In the genomic region with DNA sequence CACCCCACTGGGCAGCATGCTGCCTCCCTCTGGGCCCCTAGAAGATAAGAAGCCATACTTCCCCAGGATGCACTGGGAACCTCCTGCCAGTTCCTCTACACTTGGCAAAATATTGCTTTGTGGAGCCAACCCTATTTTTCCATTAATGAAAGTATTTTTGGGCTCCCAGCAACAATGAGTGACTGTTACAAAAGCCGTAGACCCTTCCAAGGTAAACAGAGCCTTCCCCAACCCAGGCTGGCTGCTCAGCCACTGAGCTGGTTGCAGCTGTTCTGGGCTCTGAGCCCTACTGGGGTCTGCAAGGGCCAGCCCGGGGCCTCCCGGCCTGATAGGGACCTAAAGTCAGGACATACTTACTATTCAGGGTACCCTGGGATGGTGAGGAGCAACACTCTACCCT, we compare ENCODE assay signal across 22 mouse cellular contexts. TPM values are rescaled to one million over a fixed set of nuclear protein-coding genes. Genes with fewer than 3 reads are reported as not detected.
DNase-seq lines count a peak whose midpoint lies in the region; ATAC-seq and TF ChIP-seq lines count a peak whose summit lies in the region.
"Had no signal": no experiment of that assay in that cellular context is flagged by ENCODE, and none has a peak within 500 bp of the region (broad histone marks: within the 10 kb centered on the region; RNA-seq: fewer than 3 reads in every experiment).

No protein-coding gene starts in this region.

- no peaks in the 10 kb centered on the region for H3K27me3 ChIP-seq in embryonic facial prominence, embryonic 14.5 days (replicated peaks; ENCODE audit: control insufficient read depth, insufficient read depth, low read length)
- H3K27me3 ChIP-seq in embryonic facial prominence, embryonic 10.5 days (replicated peaks; ENCODE audit: low read depth, poor library complexity, severe bottlenecking) = peaks cover 22% of the 10 kb centered on the region
- H3K27me3 ChIP-seq in heart, embryonic 11.5 days (ENCODE audit: control insufficient read depth, insufficient read depth, low read length) = 0 out of 2 replicates have a peak, but pooled peaks cover 2% of the 10 kb centered on the region
- H3K27me3 ChIP-seq in hindbrain, embryonic 12.5 days = 0 out of 2 replicates have a peak, but pooled peaks cover 5% of the 10 kb centered on the region
- H3K27me3 ChIP-seq: embryonic facial prominence, embryonic 12.5 days; neural tube, embryonic 12.5 days had no signal

- no peak overlapping the region for H3K27ac ChIP-seq in embryonic facial prominence, embryonic 14.5 days (replicated peaks; ENCODE audit: low read depth, low read length)
- no peak overlapping the region for H3K27ac ChIP-seq in embryonic facial prominence, embryonic 10.5 days (replicated peaks)
- H3K27ac ChIP-seq in heart, embryonic 11.5 days (ENCODE audit: low read depth, low read length) = 0 out of 2 replicates have a peak overlapping the region, but pooled peaks have one; percentile 31
- no peak overlapping the region for H3K27ac ChIP-seq in left cerebral cortex, adult 2 months
- H3K27ac ChIP-seq in hindbrain, embryonic 12.5 days = no peak overlapping the region
- H3K27ac ChIP-seq: embryonic facial prominence, embryonic 12.5 days; hindbrain, embryonic 13.5 days; layer of hippocampus, adult 2 months; neural tube, embryonic 12.5 days had no signal

- no peaks in the 10 kb centered on the region for H3K9me3 ChIP-seq in embryonic facial prominence, embryonic 14.5 days (ENCODE audit: control insufficient read depth, low read length)
- H3K9me3 ChIP-seq in embryonic facial prominence, embryonic 10.5 days = no peaks in the 10 kb centered on the region
- H3K9me3 ChIP-seq in heart, embryonic 11.5 days (replicated peaks; ENCODE audit: control insufficient read depth, low read length) = no peaks in the 10 kb centered on the region
- no peaks in the 10 kb centered on the region for H3K9me3 ChIP-seq in hindbrain, embryonic 12.5 days (replicated peaks)
- H3K9me3 ChIP-seq: embryonic facial prominence, embryonic 12.5 days; hindbrain, embryonic 13.5 days; neural tube, embryonic 12.5 days had no signal

- no peak overlapping the region for H3K4me2 ChIP-seq in embryonic facial prominence, embryonic 14.5 days (ENCODE audit: low read depth, low read length)
- no peak overlapping the region for H3K4me2 ChIP-seq in heart, embryonic 11.5 days
- H3K4me2 ChIP-seq in hindbrain, embryonic 12.5 days (replicated peaks) = no peak overlapping the region
- H3K4me2 ChIP-seq: embryonic facial prominence, embryonic 12.5 days; hindbrain, embryonic 13.5 days; liver, embryonic 11.5 days; neural tube, embryonic 12.5 days had no signal

- H3K36me3 ChIP-seq in embryonic facial prominence, embryonic 14.5 days (ENCODE audit: control insufficient read depth, insufficient read depth, low read length) = no peaks in the 10 kb centered on the region
- no peaks in the 10 kb centered on the region for H3K36me3 ChIP-seq in embryonic facial prominence, embryonic 10.5 days (replicated peaks)
- no peaks in the 10 kb centered on the region for H3K36me3 ChIP-seq in heart, embryonic 11.5 days (ENCODE audit: control insufficient read depth, insufficient read depth, low read length)
- H3K36me3 ChIP-seq in hindbrain, embryonic 12.5 days = no peaks in the 10 kb centered on the region
- H3K36me3 ChIP-seq: embryonic facial prominence, embryonic 12.5 days; hindbrain, embryonic 13.5 days; neural tube, embryonic 12.5 days had no signal

- peaks cover 18% of the 10 kb centered on the region for H3K4me1 ChIP-seq in embryonic facial prominence, embryonic 14.5 days (ENCODE audit: control insufficient read depth, insufficient read depth, low read length)
- H3K4me1 ChIP-seq in embryonic facial prominence, embryonic 10.5 days = peaks cover 21% of the 10 kb centered on the region
- peaks cover 28% of the 10 kb centered on the region for H3K4me1 ChIP-seq in heart, embryonic 11.5 days (ENCODE audit: control insufficient read depth, insufficient read depth, low read length)
- H3K4me1 ChIP-seq in hindbrain, embryonic 12.5 days = peaks cover 8% of the 10 kb centered on the region; the same call in 1 of the 2 replicates

- peak; percentile 35 for DNase-seq in embryonic facial prominence, embryonic 14.5 days (ENCODE audit: low spot score)
- no peak for DNase-seq in embryonic facial prominence, embryonic 10.5 days (ENCODE audit: low spot score)
- DNase-seq in 3134 (ENCODE audit: extremely low read depth, insufficient read length, low spot score) = peak; percentile 45
- DNase-seq in heart, postnatal 25 days (ENCODE audit: low spot score) = peak; percentile 48
- DNase-seq in left cerebral cortex, adult 2 months (ENCODE audit: extremely low spot score in 1 of 2, low spot score in 2 of 2) = no peak
- DNase-seq in thymus, postnatal 0 days (ENCODE audit: low spot score) = no peak
- DNase-seq: adrenal gland, adult 2 months; cerebellum, adult 8-10 months; kidney, adult 2 months; kidney, postnatal 10 days; layer of hippocampus, postnatal 36 days; lung, adult 2 months; right cerebral cortex, adult 18-20 months; thymus, postnatal 4 days had no signal

- no peak overlapping the region for H3K4me3 ChIP-seq in embryonic facial prominence, embryonic 14.5 days (ENCODE audit: low read depth, low read length)
- H3K4me3 ChIP-seq in embryonic facial prominence, embryonic 10.5 days = no peak overlapping the region
- H3K4me3 ChIP-seq in heart, embryonic 11.5 days (ENCODE audit: low read depth, low read length) = no peak overlapping the region
- H3K4me3 ChIP-seq in left cerebral cortex, adult 2 months = no peak overlapping the region
- H3K4me3 ChIP-seq in hindbrain, embryonic 12.5 days = no peak overlapping the region
- H3K4me3 ChIP-seq: embryonic facial prominence, embryonic 12.5 days; hindbrain, embryonic 13.5 days; layer of hippocampus, adult 2 months; neural tube, embryonic 12.5 days had no signal

- H3K9ac ChIP-seq in embryonic facial prominence, embryonic 14.5 days (ENCODE audit: low read depth, low read length) = no peak overlapping the region
- H3K9ac ChIP-seq in heart, embryonic 11.5 days (ENCODE audit: low read depth, low read length) = no peak overlapping the region
- no peak overlapping the region for H3K9ac ChIP-seq in hindbrain, embryonic 12.5 days
- H3K9ac ChIP-seq: embryonic facial prominence, embryonic 12.5 days; hindbrain, embryonic 13.5 days; neural tube, embryonic 12.5 days had no signal

- 69% methylated on average over 3 of the region's 3 CpGs for WGBS in embryonic facial prominence, embryonic 14.5 days
- WGBS in embryonic facial prominence, embryonic 10.5 days = 85% methylated on average over 3 of the region's 3 CpGs
- 58% methylated on average over 3 of the region's 3 CpGs for WGBS in heart, embryonic 11.5 days (ENCODE audit: insufficient replicate concordance)
- WGBS in hindbrain, embryonic 12.5 days = 71% methylated on average over 3 of the region's 3 CpGs

- no peak for TF ChIP-seq CTCF in left cerebral cortex, adult 2 months (IDR thresholded peaks at IDR 0.05)

- no peak; the same call in 1 of the 2 replicates for ATAC-seq in embryonic facial prominence, embryonic 14.5 days (ENCODE audit: low read depth)
- no peak for ATAC-seq in heart, embryonic 11.5 days (replicated peaks; ENCODE audit: insufficient number of reproducible peaks, low FRiP score, low TSS enrichment)
- ATAC-seq in hindbrain, embryonic 12.5 days (ENCODE audit: low FRiP score) = no peak
- ATAC-seq: inflammation-experienced regulatory T-cells, adult 6 months had no signal

- intact Hi-C loops in heart, postnatal 25 days (cut with DNase I) = no loop called here
- intact Hi-C loops in left cerebral cortex, adult 2 months (cut with DNase I) = no loop called here

RNA-seq across cellular contexts. Expression of a gene that starts 9.5 kb away (rescaled TPM):
- 5.7 and 5.8 TPM in 2 replicates for polyA plus RNA-seq in embryonic facial prominence, embryonic 14.5 days (2014; fragmentation: Nextera tagmentation; extraction: Ambion mirVana)
- 0.45 and 0.66 TPM in 2 replicates for polyA plus RNA-seq in embryonic facial prominence, embryonic 10.5 days (2016; fragmentation: Nextera tagmentation; extraction: Ambion mirVana)
- 4.2 and 4.6 TPM in 2 replicates for polyA plus RNA-seq in heart, embryonic 11.5 days (2014; fragmentation: Nextera tagmentation; extraction: Ambion mirVana)
- 10 to 100 TPM; 16.7 to 20.8 TPM for total RNA-seq in heart, postnatal 25 days (2021)
- 10 to 100 TPM; 11.2 to 12.1 TPM for total RNA-seq in left cerebral cortex, adult 2 months (2021)
- 3.1 and 4.0 TPM in 2 replicates for polyA plus RNA-seq in thymus, postnatal 0 days (2015; fragmentation: Nextera tagmentation; extraction: Ambion mirVana)
- 2.2 and 2.4 TPM in 2 replicates for polyA plus RNA-seq in hindbrain, embryonic 12.5 days (2016; fragmentation: Nextera tagmentation; extraction: Ambion mirVana)

Comparison
In these comparisons a context has a peak if more than half of its experiments do, and no peak if none do; other contexts are left out.
1. DNase-seq: peak in embryonic facial prominence, embryonic 14.5 days (single experiment), 3134 (single experiment) and heart, postnatal 25 days (single experiment); none in embryonic facial prominence, embryonic 10.5 days (single experiment), left cerebral cortex, adult 2 months (0 of 2) and thymus, postnatal 0 days (single experiment).